Mouse (Mus musculus) liver, embryonic 11.5 days (tissue): ENCODE data around the gene Usf3. TPM values are rescaled to one million over a fixed set of nuclear protein-coding genes. Genes with fewer than 3 reads are reported as not detected.

ENCODE experiments used
- polyA plus RNA-seq: library from polyadenylated mRNA; unstranded; fragments of >200 nt; fragmentation: Nextera tagmentation; extraction: Ambion mirVana; gene quantifications from 2 replicates; pipeline ENCODE4 v1.2.1, GENCODE M21; 2014

The Usf3 gene
- polyA plus RNA-seq, 1 experiment from 2014 or later = 5.8 TPM

Other genes with a start within 250 kb of the Usf3 start
- gene Qtrt2, start 246.4 kb upstream of the Usf3 start, polyA plus RNA-seq = 26.5 and 27.7 TPM in 2 replicates
- gene Zdhhc23, start 193.5 kb upstream of the Usf3 start, polyA plus RNA-seq = 0.88 and 1.4 TPM in 2 replicates
- gene Gramd1c, start 109.9 kb upstream of the Usf3 start, polyA plus RNA-seq = 4.6 and 5.5 TPM in 2 replicates
- 49.7 and 53.8 TPM in 2 replicates for gene Atp6v1a, start 33.5 kb upstream of the Usf3 start, polyA plus RNA-seq
- 143 and 150 TPM in 2 replicates for gene Naa50, start 33.4 kb upstream of the Usf3 start, polyA plus RNA-seq
- not detected in 2 replicates for gene Sidt1, start 159.9 kb downstream of the Usf3 start, polyA plus RNA-seq
- gene Spice1, start 173.9 kb downstream of the Usf3 start, polyA plus RNA-seq = 23.6 and 25.4 TPM in 2 replicates
- gene Cfap44, start 221.6 kb downstream of the Usf3 start, polyA plus RNA-seq = 0.47 and 0.53 TPM in 2 replicates